Mouse (Mus musculus): Measurements from ENCODE around the gene Whrn. TPM values are rescaled to one million over a fixed set of nuclear protein-coding genes. Genes with fewer than 3 reads are reported as not detected.
A peak's percentile ranks its signal among the peaks of the same experiment; 100 is the strongest.

Whrn gene
- polyA plus RNA-seq, 1 experiment from 2014 or later: 1.2 TPM

DNA sequence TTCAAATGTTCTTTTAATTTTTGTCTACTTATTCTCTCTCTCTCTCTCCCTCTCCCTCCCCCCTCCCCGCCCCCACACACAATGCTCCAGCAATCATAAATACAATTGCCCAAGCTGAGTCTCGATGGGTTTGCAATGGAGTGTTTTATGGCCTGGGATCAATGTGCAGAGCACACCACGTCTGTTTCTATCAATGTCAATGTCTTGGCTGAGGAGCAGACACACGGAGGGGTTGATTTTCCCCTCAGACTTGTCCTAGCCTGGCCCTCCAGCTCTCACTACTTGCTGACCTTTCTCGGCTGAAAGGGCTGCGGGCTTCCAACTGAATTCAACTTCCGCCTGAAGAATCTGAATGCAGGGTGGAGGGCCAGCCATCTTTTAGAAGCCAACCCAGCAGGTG, 12.1 kb downstream of the Whrn start:
- Histone ChIP-seq H3K4me1 (replicated peaks; ENCODE audit: control insufficient read depth, insufficient read depth) (no peaks in the 10 kb centered on the region), H3K9me3 (ENCODE audit: control insufficient read depth, low read length) (no peaks in the 10 kb centered on the region), H3K4me2 (replicated peaks; ENCODE audit: low read depth) (no peak overlapping the region), H3K9ac (ENCODE audit: low read length) (no peak overlapping the region), H3K4me3 (ENCODE audit: low read depth, low read length) (no peak overlapping the region), H3K27ac (replicated peaks) (no peak overlapping the region), H3K27me3 (ENCODE audit: control insufficient read depth, insufficient read depth, low read length) (no peaks in the 10 kb centered on the region), H3K36me3 (ENCODE audit: control insufficient read depth, insufficient read depth, low read length) (no peaks in the 10 kb centered on the region)
- 70% methylated on average over 7 of the region's 7 CpGs for WGBS
- TF ChIP-seq CTCF (IDR thresholded peaks at IDR 0.05; ENCODE audit: low read depth): no peak
- TF ChIP-seq EP300 (optimal IDR thresholded peaks at IDR 0.05): no peak
- DNase-seq (ENCODE audit: low spot score) (no peak), ATAC-seq (ENCODE audit: low FRiP score, low TSS enrichment) (no peak)

DNA sequence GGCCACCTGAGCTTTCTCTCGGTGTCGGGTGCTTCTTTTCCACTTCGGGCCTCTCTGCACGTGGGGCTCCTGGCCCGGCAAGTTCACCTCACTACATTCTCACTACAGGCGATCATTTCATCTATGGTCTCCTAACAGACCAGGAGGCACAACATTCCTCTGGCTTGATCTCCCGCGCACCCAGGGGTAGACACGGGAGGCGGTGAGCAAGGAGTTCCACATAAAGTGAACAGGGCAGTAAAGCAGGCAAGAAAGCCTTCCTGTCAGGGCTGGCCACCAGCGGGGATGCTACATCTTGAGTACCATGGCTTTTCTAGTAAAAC, 15.0 kb downstream of the Whrn start:
- no peak overlapping the region for H3K4me3 ChIP-seq (ENCODE audit: low read depth, low read length)
- no peaks in the 10 kb centered on the region for H3K9me3 ChIP-seq (ENCODE audit: control insufficient read depth, low read length)
- ATAC-seq (ENCODE audit: low FRiP score, low TSS enrichment): no peak
- H3K4me2 ChIP-seq (replicated peaks; ENCODE audit: low read depth): no peak overlapping the region; the same call in 1 of the 2 replicates
- no peak overlapping the region for H3K9ac ChIP-seq (ENCODE audit: low read length)
- 55% methylated on average over 11 of the region's 11 CpGs for WGBS
- H3K27ac ChIP-seq (replicated peaks): no peak overlapping the region
- TF ChIP-seq EP300 (optimal IDR thresholded peaks at IDR 0.05) (no peak), CTCF (IDR thresholded peaks at IDR 0.05; ENCODE audit: low read depth) (no peak)
- H3K36me3 ChIP-seq (ENCODE audit: control insufficient read depth, insufficient read depth, low read length): no peaks in the 10 kb centered on the region
- no peaks in the 10 kb centered on the region for H3K4me1 ChIP-seq (replicated peaks; ENCODE audit: control insufficient read depth, insufficient read depth)
- DNase-seq (ENCODE audit: low spot score): no peak
- H3K27me3 ChIP-seq (ENCODE audit: control insufficient read depth, insufficient read depth, low read length): no peaks in the 10 kb centered on the region

DNA sequence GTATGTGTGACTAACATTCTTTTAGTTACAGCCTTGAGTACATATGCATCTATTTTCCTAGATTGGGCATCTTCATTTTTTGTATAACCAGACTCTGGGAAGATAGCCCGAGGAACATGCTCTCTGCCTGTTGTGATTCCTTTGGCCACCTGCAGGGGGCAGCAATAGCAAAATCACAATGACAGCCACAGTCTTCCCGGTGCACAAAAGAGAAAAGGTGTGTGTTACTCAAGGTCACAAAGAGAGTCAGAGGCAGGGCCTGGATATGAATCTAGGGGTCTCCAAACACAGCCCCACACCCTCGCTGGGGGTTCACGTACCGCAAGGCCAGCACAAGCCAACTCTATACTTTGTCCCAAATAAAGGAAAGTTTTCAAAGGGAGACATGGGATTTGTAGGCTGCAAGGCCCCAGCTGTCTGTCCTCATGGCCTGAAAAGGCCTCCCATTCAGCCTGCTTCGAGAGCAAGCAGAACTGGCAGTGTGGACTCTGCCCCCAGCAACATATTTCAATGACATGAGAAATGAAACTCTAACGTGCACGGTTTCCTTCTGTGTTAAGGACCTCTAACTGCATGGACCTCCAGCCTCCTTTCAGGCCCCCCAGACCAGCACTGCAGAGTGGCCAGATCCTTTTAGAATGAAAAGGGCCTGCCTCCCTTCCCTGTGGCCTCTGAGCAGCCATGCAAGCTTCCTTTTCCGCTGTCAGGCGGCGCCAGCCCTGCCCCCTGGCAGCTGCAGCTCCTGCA, 15.5 kb downstream of the Whrn start:
- Histone ChIP-seq H3K4me3 (ENCODE audit: low read depth, low read length) (no peak overlapping the region), H3K4me2 (replicated peaks; ENCODE audit: low read depth) (no peak overlapping the region; the same call in 1 of the 2 replicates), H3K27me3 (ENCODE audit: control insufficient read depth, insufficient read depth, low read length) (no peaks in the 10 kb centered on the region), H3K27ac (replicated peaks) (no peak overlapping the region), H3K9me3 (ENCODE audit: control insufficient read depth, low read length) (no peaks in the 10 kb centered on the region), H3K36me3 (ENCODE audit: control insufficient read depth, insufficient read depth, low read length) (no peaks in the 10 kb centered on the region), H3K9ac (ENCODE audit: low read length) (no peak overlapping the region), H3K4me1 (replicated peaks; ENCODE audit: control insufficient read depth, insufficient read depth) (no peaks in the 10 kb centered on the region)
- WGBS: 28% methylated on average over 11 of the region's 11 CpGs
- peak; percentile 47; the same call in 1 of the 2 replicates for ATAC-seq (ENCODE audit: low FRiP score, low TSS enrichment)
- no peak for TF ChIP-seq EP300 (optimal IDR thresholded peaks at IDR 0.05)
- peak; percentile 88 for TF ChIP-seq CTCF (IDR thresholded peaks at IDR 0.05; ENCODE audit: low read depth)
- peak; percentile 56 for DNase-seq (ENCODE audit: low spot score)

DNA sequence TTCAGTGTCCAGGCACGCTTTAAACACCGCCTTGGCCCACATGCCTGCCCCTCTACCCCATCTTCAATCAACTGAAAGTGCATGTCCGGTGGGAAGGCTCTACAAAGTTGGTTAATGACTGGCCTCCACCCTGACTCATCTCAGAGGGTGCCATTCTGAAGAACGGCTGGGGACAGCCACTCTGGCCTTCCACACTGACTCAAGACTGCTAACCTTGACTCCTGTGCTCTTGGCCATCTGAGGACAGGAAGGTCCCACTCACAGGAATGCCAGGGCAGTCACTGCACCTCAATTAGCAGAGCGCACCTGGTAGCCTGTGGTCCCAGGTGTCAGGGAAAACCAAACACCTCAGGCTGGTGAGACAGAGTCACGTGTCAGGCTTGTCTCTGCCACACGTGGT, 17.8 kb downstream of the Whrn start:
- ATAC-seq (ENCODE audit: low FRiP score, low TSS enrichment): no peak
- 76% methylated on average over 7 of the region's 7 CpGs for WGBS

DNA sequence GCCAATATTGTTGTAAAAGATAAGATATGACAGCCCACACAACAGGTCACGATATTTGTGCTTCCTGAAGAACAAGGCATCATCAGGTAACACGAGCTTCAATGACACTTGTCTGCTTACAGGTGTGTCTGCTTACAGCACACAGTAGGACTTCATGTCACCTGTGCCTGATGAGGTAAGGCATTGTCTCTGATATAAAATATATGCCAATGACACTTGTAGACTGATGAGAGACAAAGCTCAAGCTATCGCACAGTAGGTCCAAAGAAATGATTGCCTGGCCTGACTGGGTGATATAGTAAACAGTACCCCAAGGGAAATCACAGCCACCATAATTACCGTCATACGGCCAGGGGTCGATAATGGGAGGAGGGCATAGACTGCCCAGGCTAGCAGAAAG, 18.9 kb downstream of the Whrn start:
- no peak for ATAC-seq (ENCODE audit: low FRiP score, low TSS enrichment)
- no peaks in the 10 kb centered on the region for H3K27me3 ChIP-seq (ENCODE audit: control insufficient read depth, insufficient read depth, low read length)

More for the DNA sequence above, 17.8 kb downstream of the Whrn start:
- Histone ChIP-seq H3K4me3 (ENCODE audit: low read depth, low read length) (no peak overlapping the region), H3K27ac (replicated peaks) (no peak overlapping the region), H3K9me3 (ENCODE audit: control insufficient read depth, low read length) (no peaks in the 10 kb centered on the region), H3K36me3 (ENCODE audit: control insufficient read depth, insufficient read depth, low read length) (no peaks in the 10 kb centered on the region), H3K27me3 (ENCODE audit: control insufficient read depth, insufficient read depth, low read length) (no peaks in the 10 kb centered on the region), H3K9ac (ENCODE audit: low read length) (no peak overlapping the region), H3K4me2 (replicated peaks; ENCODE audit: low read depth) (no peak overlapping the region), H3K4me1 (replicated peaks; ENCODE audit: control insufficient read depth, insufficient read depth) (no peaks in the 10 kb centered on the region)
- no peak for DNase-seq (ENCODE audit: low spot score)
- TF ChIP-seq EP300 (optimal IDR thresholded peaks at IDR 0.05) (no peak), CTCF (IDR thresholded peaks at IDR 0.05; ENCODE audit: low read depth) (no peak)

DNA sequence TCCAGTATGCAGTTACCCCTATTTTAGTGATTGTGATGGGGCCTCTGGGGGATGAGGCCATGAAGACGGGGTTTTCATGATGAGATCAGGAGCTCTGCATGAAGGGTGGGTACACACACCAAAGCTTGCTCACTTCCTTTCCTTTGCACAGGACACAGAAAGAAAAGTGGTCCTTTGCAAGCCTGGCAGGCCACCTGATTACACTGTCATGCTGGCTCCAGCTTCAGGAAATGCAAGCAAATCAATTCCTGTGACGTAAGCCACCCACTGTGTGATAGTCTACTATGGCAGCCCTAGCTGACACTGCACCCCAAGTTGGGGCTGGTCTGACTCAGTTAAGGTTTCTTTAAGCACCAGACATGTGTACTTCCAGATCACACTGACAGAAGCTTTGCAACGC, 20.6 kb downstream of the Whrn start:
- 60% methylated on average over 3 of the region's 3 CpGs for WGBS
- DNase-seq (ENCODE audit: low spot score) (no peak), ATAC-seq (ENCODE audit: low FRiP score, low TSS enrichment) (no peak)
- Histone ChIP-seq H3K4me1 (replicated peaks; ENCODE audit: control insufficient read depth, insufficient read depth) (no peaks in the 10 kb centered on the region), H3K4me3 (ENCODE audit: low read depth, low read length) (no peak overlapping the region), H3K9ac (ENCODE audit: low read length) (no peak overlapping the region), H3K27ac (replicated peaks) (no peak overlapping the region), H3K9me3 (ENCODE audit: control insufficient read depth, low read length) (no peaks in the 10 kb centered on the region), H3K36me3 (ENCODE audit: control insufficient read depth, insufficient read depth, low read length) (no peaks in the 10 kb centered on the region), H3K27me3 (ENCODE audit: control insufficient read depth, insufficient read depth, low read length) (no peaks in the 10 kb centered on the region), H3K4me2 (replicated peaks; ENCODE audit: low read depth) (no peak overlapping the region)
- TF ChIP-seq CTCF (IDR thresholded peaks at IDR 0.05; ENCODE audit: low read depth) (no peak), EP300 (optimal IDR thresholded peaks at IDR 0.05) (no peak)

More for the DNA sequence above, 18.9 kb downstream of the Whrn start:
- no peak overlapping the region for H3K4me3 ChIP-seq (ENCODE audit: low read depth, low read length)
- no peak for DNase-seq (ENCODE audit: low spot score)
- H3K36me3 ChIP-seq (ENCODE audit: control insufficient read depth, insufficient read depth, low read length): no peaks in the 10 kb centered on the region
- no peak overlapping the region for H3K4me2 ChIP-seq (replicated peaks; ENCODE audit: low read depth)
- TF ChIP-seq CTCF (IDR thresholded peaks at IDR 0.05; ENCODE audit: low read depth): no peak
- no peaks in the 10 kb centered on the region for H3K9me3 ChIP-seq (ENCODE audit: control insufficient read depth, low read length)
- no peaks in the 10 kb centered on the region for H3K4me1 ChIP-seq (replicated peaks; ENCODE audit: control insufficient read depth, insufficient read depth)
- H3K9ac ChIP-seq (ENCODE audit: low read length): no peak overlapping the region
- no peak overlapping the region for H3K27ac ChIP-seq (replicated peaks)
- 89% methylated on average over 6 of the region's 6 CpGs for WGBS
